Mouse (Mus musculus) CD4-positive, CD25-positive, alpha-beta regulatory T cell, adult 4 months (primary cell): ENCODE data around the gene Serpinf1. TPM values are rescaled to one million over a fixed set of nuclear protein-coding genes. Genes with fewer than 3 reads are reported as not detected.
A peak's percentile ranks its signal among the peaks of the same experiment; 100 is the strongest.
"Not testable (repeated sequence)": the region's sequence is repeated elsewhere in the genome, so short reads cannot be mapped to it uniquely, and the experiment has no call there.

ENCODE experiments used
- ATAC-seq: one replicate; pipeline ENCODE4 v1.8.0; 2017
- polyA plus RNA-seq, 2 experiments: library from polyadenylated mRNA; unstranded; fragments of 100-300 nt; shearing (Covaris generic); gene quantifications; one replicate each; pipeline ENCODE4 v1.2.1; 2017

The Serpinf1 gene
- 1 to 10 TPM; 3.4 to 6.9 TPM for polyA plus RNA-seq

GRCm38 (mm10) chr11:75422013-75422792, at the start of gene Serpinf1:
Gene Serpinf1 (minus strand): TSS chr11:75422701.
- ATAC-seq, result no peak

GRCm38 (mm10) chr11:75470675-75471074, 48.2 kb upstream of the Serpinf1 start:
- no peak for ATAC-seq

GRCm38 (mm10) chr11:75469261-75469660, 46.8 kb upstream of the Serpinf1 start:
- ATAC-seq, result no peak

- ATAC-seq, result no peak
These were observed 45.9 kb upstream of the Serpinf1 start for GRCm38 (mm10) chr11:75468410-75468809.

GRCm38 (mm10) chr11:75467512-75468215, 45.2 kb upstream of the Serpinf1 start:
- peak; percentile 64 for ATAC-seq

- ATAC-seq, result no peak
These were observed 44.4 kb upstream of the Serpinf1 start for GRCm38 (mm10) chr11:75466731-75467505.

GRCm38 (mm10) chr11:75465051-75465450, 42.5 kb upstream of the Serpinf1 start:
- no peak for ATAC-seq

GRCm38 (mm10) chr11:75464417-75464816, 41.9 kb upstream of the Serpinf1 start:
- no peak for ATAC-seq

GRCm38 (mm10) chr11:75463624-75464023, 41.1 kb upstream of the Serpinf1 start:
- no peak for ATAC-seq

- ATAC-seq, result no peak
These were observed 40.4 kb upstream of the Serpinf1 start for GRCm38 (mm10) chr11:75462865-75463336.

GRCm38 (mm10) chr11:75462253-75462783, 39.8 kb upstream of the Serpinf1 start:
- ATAC-seq, result no peak

GRCm38 (mm10) chr11:75461743-75462252, 39.3 kb upstream of the Serpinf1 start:
- no peak for ATAC-seq

GRCm38 (mm10) chr11:75460844-75461742, 38.6 kb upstream of the Serpinf1 start, which contains the start of gene Tlcd2:
Gene Tlcd2 (plus strand): TSS chr11:75461715.
- ATAC-seq, result peak; percentile 86

GRCm38 (mm10) chr11:75460103-75460843, 37.8 kb upstream of the Serpinf1 start:
- peak; percentile 46 for ATAC-seq

GRCm38 (mm10) chr11:75459751-75460102, 37.2 kb upstream of the Serpinf1 start:
- ATAC-seq, result no peak

GRCm38 (mm10) chr11:75459141-75459711, 36.7 kb upstream of the Serpinf1 start:
- ATAC-seq, result no peak

GRCm38 (mm10) chr11:75458628-75459041, 36.1 kb upstream of the Serpinf1 start:
- ATAC-seq, result no peak

GRCm38 (mm10) chr11:75458169-75458568, 35.7 kb upstream of the Serpinf1 start:
- no peak for ATAC-seq

GRCm38 (mm10) chr11:75456440-75456871, 34.0 kb upstream of the Serpinf1 start:
- no peak for ATAC-seq

- ATAC-seq, result not testable (repeated sequence)
These were observed 33.5 kb upstream of the Serpinf1 start for GRCm38 (mm10) chr11:75455971-75456370.
